Mouse (Mus musculus) duodenum, adult 2 months (tissue): Measurements from ENCODE around the gene Gimap3. TPM values are rescaled to one million over a fixed set of nuclear protein-coding genes. Genes with fewer than 3 reads are reported as not detected.

Experiments
- polyA plus RNA-seq: library from polyadenylated mRNA; depleted of rRNA; stranded (reverse); fragments of >200 nt; gene quantifications from 2 replicates; pipeline ENCODE4 v1.2.3, GENCODE M21; 2012; ENCODE audit warnings: low replicate concordance; rRNA removed

The Gimap3 gene
- 3.7 and 11.7 TPM in 2 replicates for polyA plus RNA-seq

DNA sequence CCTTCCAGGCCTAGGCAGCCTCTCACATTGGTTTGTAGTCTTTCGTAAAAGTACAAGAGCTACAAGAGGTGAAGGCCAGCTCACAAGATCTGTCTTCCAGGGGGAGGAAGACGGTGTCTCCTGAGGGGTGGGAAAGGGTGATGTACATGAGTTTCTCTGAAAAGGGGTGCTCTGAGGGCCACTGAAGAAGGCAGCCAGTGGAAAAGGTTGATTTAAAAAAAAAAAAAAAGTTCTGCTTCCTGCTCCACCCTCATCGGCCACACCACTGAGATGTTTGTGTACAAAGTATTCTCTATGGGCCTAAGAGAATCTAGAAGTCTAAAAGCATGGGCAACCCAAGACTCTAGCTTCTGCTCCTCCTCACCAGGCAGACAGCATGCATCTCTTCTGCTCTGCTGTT is at the start of gene Gimap3:
Gene Gimap3, minus strand, starts transcription at position 156 of the 400 bp plus-strand sequence.

DNA sequence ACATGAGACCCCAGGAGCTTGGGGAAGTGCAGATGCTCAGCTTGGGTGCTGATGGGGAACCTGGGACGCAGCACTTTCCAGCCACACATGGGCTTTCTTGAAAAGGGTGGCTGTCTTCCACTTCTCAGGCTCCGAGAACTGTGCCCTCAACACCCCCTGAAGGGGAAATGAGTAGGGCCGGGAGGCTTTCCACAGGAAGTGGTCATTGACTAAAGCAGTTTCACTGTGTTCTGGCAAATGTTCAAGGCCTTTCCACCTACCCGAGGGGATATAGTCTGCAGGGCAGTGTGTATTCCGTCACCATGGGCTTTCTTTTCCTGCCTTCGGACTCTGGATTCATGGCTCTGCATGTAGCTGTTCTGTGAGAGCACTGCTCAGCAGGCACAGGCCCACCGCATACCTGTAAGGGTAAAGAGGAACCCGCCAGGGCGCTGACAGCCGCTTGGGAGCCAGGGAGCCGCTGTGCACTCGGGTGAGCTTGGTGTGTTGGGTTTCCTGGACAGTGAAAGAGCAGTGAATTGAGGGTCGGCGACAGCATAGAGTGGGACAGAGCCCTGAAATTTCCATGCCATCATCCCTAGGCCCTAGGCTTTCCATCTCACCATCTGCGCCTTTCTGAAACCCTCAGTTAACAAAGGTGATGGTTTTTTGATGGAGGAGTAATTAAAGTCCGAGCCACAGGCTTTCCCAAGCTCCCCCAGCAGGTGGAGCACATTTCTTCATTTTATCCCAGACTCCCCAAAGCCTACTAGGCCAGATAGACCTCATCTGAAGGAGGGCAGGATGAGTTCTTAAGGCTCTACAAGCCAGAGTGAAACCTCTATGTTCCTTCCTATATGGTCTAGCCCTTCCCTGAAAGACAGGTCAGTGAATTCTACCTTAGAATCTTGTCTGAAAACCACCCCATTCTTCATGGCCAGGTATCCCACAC is 24.4 kb downstream of the Gimap3 start, which contains the start of gene Gimap5:
Gene Gimap5, plus strand, starts transcription at position 239 of the 931 bp plus-strand sequence.

DNA sequence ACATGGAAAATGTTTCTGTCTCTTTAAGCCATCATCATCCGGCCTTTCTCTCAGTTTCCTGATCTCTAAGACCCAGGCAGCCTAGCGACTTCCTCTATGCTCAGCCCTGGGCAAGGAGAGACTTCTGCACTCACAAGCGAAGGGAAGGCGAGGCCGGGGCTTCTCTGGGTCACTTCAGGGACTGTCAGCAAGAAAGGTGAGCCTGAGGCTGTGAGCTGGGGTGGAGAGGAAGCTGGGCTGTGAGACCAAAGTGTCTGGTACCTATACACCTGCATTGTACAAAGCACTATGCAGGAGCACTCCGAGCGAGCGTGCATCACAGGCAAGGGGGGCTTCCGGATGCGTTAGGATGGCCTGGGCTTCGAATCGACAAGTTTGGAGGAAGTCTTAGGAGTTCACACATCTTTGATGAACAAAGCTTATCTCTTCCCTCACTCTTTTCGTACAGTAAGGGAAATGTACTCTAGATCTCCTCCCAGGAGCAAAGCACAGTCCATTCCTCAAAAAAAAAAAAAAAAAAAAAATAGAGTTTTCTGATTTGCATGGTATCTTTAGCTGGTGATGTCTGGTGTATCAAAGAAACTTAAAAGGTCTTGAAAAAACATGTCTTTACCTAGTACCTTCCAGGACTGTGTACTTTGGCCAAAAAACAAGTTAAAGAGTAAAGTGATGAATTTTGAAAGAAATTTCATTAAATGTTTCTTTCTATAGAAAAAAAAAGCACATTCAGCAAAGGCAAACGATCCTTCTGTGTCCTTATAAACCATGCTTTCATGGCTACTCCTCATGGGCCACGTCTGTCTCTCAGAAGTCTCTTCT is 31.5 kb downstream of the Gimap3 start, which contains the start of gene Gimap1:
Gene Gimap1, plus strand, starts transcription at position 94 of the 819 bp plus-strand sequence.

DNA sequence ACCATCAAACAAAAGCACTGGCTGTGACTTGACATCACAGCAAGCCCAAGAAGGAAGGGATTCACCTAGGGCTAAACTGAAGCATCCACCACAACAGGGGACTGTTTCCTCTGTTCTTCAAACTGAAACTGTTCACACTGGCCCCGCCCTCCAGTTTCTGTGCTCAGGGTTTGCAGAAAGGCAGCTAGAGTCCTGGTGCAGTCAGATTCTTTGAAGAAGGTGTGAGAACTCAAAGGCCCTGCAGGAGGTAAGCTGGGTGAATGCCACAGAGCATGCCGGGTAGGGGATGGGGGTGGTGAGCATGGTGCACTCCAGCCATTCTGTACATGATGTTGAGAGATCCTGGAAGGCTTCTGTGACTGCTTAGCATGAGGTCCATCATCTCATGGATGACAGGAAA is 52.2 kb downstream of the Gimap3 start, which contains the start of the genes Gm28053 and Gimap7:
Gene Gm28053, plus strand, starts transcription at position 153 of the 400 bp plus-strand sequence.
Gene Gimap7, plus strand, starts transcription at position 167 of the 400 bp plus-strand sequence.

Other genes with a start within 250 kb of the Gimap3 start
- 21.6 and 36.5 TPM in 2 replicates for gene Atp6v0e2, start 233.2 kb downstream of the Gimap3 start, polyA plus RNA-seq
- gene Lrrc61, start 216.1 kb downstream of the Gimap3 start, polyA plus RNA-seq = 17.9 and 19.5 TPM in 2 replicates
- gene Rarres2, start 198.1 kb downstream of the Gimap3 start, polyA plus RNA-seq = 29.5 and 42.3 TPM in 2 replicates
- gene Gm45021, start 181.2 kb downstream of the Gimap3 start, polyA plus RNA-seq = not detected in 2 replicates
- gene Repin1, start 177.0 kb downstream of the Gimap3 start, polyA plus RNA-seq = 8.1 and 17.1 TPM in 2 replicates
- gene Gm44965, start 176.9 kb downstream of the Gimap3 start, polyA plus RNA-seq = not detected in 2 replicates
- 1.8 and 2.5 TPM in 2 replicates for gene Zfp775, start 168.8 kb downstream of the Gimap3 start, polyA plus RNA-seq
- gene AI854703, start 144.1 kb downstream of the Gimap3 start, polyA plus RNA-seq = 0.48 and 0.78 TPM in 2 replicates
- 0.27 and 0.54 TPM in 2 replicates for gene Gimap8, start 123.6 kb downstream of the Gimap3 start, polyA plus RNA-seq
- gene Gimap9, start 94.7 kb downstream of the Gimap3 start, polyA plus RNA-seq = 0.26 and 0.53 TPM in 2 replicates
- 1.3 and 6.1 TPM in 2 replicates for gene Gimap4, start 86.3 kb downstream of the Gimap3 start, polyA plus RNA-seq
- gene Gimap6, start 62.6 kb downstream of the Gimap3 start, polyA plus RNA-seq = 0.92 and 2.6 TPM in 2 replicates
- gene Gm28053, start 52.2 kb downstream of the Gimap3 start, polyA plus RNA-seq = not detected in 2 replicates
- gene Gimap7, start 52.2 kb downstream of the Gimap3 start, polyA plus RNA-seq = 0.63 and 2.0 TPM in 2 replicates
- gene Gimap1, start 31.8 kb downstream of the Gimap3 start, polyA plus RNA-seq = 10.2 and 21.6 TPM in 2 replicates
- 7.1 and 9.2 TPM in 2 replicates for gene Gimap5, start 24.7 kb downstream of the Gimap3 start, polyA plus RNA-seq
- gene Tmem176a, start 70.1 kb upstream of the Gimap3 start, polyA plus RNA-seq = 106 and 117 TPM in 2 replicates
- 210 and 214 TPM in 2 replicates for gene Tmem176b, start 70.6 kb upstream of the Gimap3 start, polyA plus RNA-seq
- 152 and 648 TPM in 2 replicates for gene Aoc1, start 102.0 kb upstream of the Gimap3 start, polyA plus RNA-seq
- gene 1600015I10Rik, start 159.0 kb upstream of the Gimap3 start, polyA plus RNA-seq = not detected in 2 replicates
- not detected in 2 replicates for gene Doxl2, start 204.1 kb upstream of the Gimap3 start, polyA plus RNA-seq
- gene Svs1, start 216.0 kb upstream of the Gimap3 start, polyA plus RNA-seq = not detected in 2 replicates